Mouse (Mus musculus) E14TG2a.4 (cell line): ENCODE data around the gene Nalcn.

Experiments
- CTCF ChIP-seq: conservative IDR thresholded peaks from 2 replicates; pipeline ENCODE4 v1.5.1; 2014; ENCODE audit warnings: low read length
- NANOG ChIP-seq: IDR thresholded peaks from 2 replicates; pipeline ENCODE4 v1.6.1; 2014; ENCODE audit warnings: borderline replicate concordance, low read length, mixed read lengths
- POU5F1 ChIP-seq: IDR thresholded peaks from 2 replicates; pipeline ENCODE4 v1.6.1; 2014; ENCODE audit warnings: low read length, borderline replicate concordance

DNA sequence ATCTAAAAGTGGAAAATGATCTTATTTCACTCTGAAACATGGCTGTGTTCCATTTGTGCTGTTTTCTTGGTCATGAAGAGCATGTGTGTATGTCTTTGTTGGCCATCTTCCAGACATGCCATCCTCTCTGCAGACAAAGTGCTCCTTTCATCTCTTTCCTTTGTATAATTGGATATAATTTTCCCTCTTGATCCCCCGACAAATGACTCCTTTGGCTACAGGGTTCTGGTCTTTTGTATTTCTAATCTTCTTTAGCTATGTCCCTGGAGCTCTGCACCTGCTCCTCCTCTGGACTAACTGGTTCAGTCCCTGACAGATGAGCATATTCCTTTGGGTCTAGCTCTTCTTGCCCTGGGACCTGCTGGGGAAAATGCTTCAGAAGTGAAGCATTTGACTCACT is 4.0 kb downstream of the Nalcn start:
- TF ChIP-seq CTCF (no peak), POU5F1 (no peak), NANOG (no peak)
